Mouse (Mus musculus): ENCODE measurements around the gene Dctd.

The Dctd gene

GRCm38 (mm10) chr8:48098792-48099191 is at the start of gene Dctd:
TSS of gene Dctd (plus strand) at chr8:48099092.
- H3K4me3 ChIP-seq (replicated peaks; ENCODE audit: low read length): no peak within 1 kb of the TSS
- TF ChIP-seq POU5F1 (IDR thresholded peaks at IDR 0.05; ENCODE audit: borderline replicate concordance, low read length) (no peak), CTCF (conservative IDR thresholded peaks at IDR 0.05; ENCODE audit: low read length) (no peak), NANOG (IDR thresholded peaks at IDR 0.05; ENCODE audit: borderline replicate concordance, low read length) (no peak)
- H3K36me3 ChIP-seq (ENCODE audit: insufficient read depth, low read length): no peaks in the 10 kb centered on the region
- H3K27me3 ChIP-seq (ENCODE audit: insufficient read depth, low read length): peaks cover 25% of the 10 kb centered on the region
- H3K9me3 ChIP-seq (ENCODE audit: low read length): peaks cover 7% of the 10 kb centered on the region
- peaks cover 14% of the 10 kb centered on the region for H3K4me1 ChIP-seq (replicated peaks; ENCODE audit: low read depth, low read length)

GRCm38 (mm10) chr8:48053611-48054010 is 45.3 kb upstream of the Dctd start:
- TF ChIP-seq CTCF (conservative IDR thresholded peaks at IDR 0.05; ENCODE audit: low read length) (no peak), NANOG (IDR thresholded peaks at IDR 0.05; ENCODE audit: borderline replicate concordance, low read length) (no peak), POU5F1 (IDR thresholded peaks at IDR 0.05; ENCODE audit: borderline replicate concordance, low read length) (no peak)
- no peaks in the 10 kb centered on the region for H3K27me3 ChIP-seq (ENCODE audit: insufficient read depth, low read length)
- H3K4me1 ChIP-seq (replicated peaks; ENCODE audit: low read depth, low read length): no peaks in the 10 kb centered on the region
- H3K9me3 ChIP-seq (ENCODE audit: low read length): no peaks in the 10 kb centered on the region
- no peaks in the 10 kb centered on the region for H3K36me3 ChIP-seq (ENCODE audit: insufficient read depth, low read length)
- no peak overlapping the region for H3K4me3 ChIP-seq (replicated peaks; ENCODE audit: low read length)

GRCm38 (mm10) chr8:48063526-48064072 is 35.3 kb upstream of the Dctd start:
- H3K9me3 ChIP-seq (ENCODE audit: low read length): peaks cover 3% of the 10 kb centered on the region; the same call in 1 of the 2 replicates
- no peaks in the 10 kb centered on the region for H3K36me3 ChIP-seq (ENCODE audit: insufficient read depth, low read length)
- no peak for TF ChIP-seq CTCF (conservative IDR thresholded peaks at IDR 0.05; ENCODE audit: low read length)
- no peaks in the 10 kb centered on the region for H3K27me3 ChIP-seq (ENCODE audit: insufficient read depth, low read length)
- no peak overlapping the region for H3K4me3 ChIP-seq (replicated peaks; ENCODE audit: low read length)
- no peaks in the 10 kb centered on the region for H3K4me1 ChIP-seq (replicated peaks; ENCODE audit: low read depth, low read length)

- Histone ChIP-seq H3K27me3 (ENCODE audit: insufficient read depth, low read length) (no peaks in the 10 kb centered on the region), H3K36me3 (ENCODE audit: insufficient read depth, low read length) (no peaks in the 10 kb centered on the region), H3K4me3 (replicated peaks; ENCODE audit: low read length) (no peak overlapping the region), H3K9me3 (ENCODE audit: low read length) (peaks cover under 1% of the 10 kb centered on the region; the same call in 1 of the 2 replicates), H3K4me1 (replicated peaks; ENCODE audit: low read depth, low read length) (no peaks in the 10 kb centered on the region)
- no peak for TF ChIP-seq NANOG (IDR thresholded peaks at IDR 0.05; ENCODE audit: borderline replicate concordance, low read length)
- no peak for TF ChIP-seq POU5F1 (IDR thresholded peaks at IDR 0.05; ENCODE audit: borderline replicate concordance, low read length)
- no peak for TF ChIP-seq CTCF (conservative IDR thresholded peaks at IDR 0.05; ENCODE audit: low read length)
These were observed 24.7 kb upstream of the Dctd start for GRCm38 (mm10) chr8:48074149-48074548.

- Histone ChIP-seq H3K4me3 (replicated peaks; ENCODE audit: low read length) (no peak overlapping the region), H3K36me3 (ENCODE audit: insufficient read depth, low read length) (no peaks in the 10 kb centered on the region), H3K4me1 (replicated peaks; ENCODE audit: low read depth, low read length) (no peaks in the 10 kb centered on the region), H3K9me3 (ENCODE audit: low read length) (peaks cover 5% of the 10 kb centered on the region; the same call in 1 of the 2 replicates), H3K27me3 (ENCODE audit: insufficient read depth, low read length) (no peaks in the 10 kb centered on the region)
- TF ChIP-seq CTCF (conservative IDR thresholded peaks at IDR 0.05; ENCODE audit: low read length) (no peak), POU5F1 (IDR thresholded peaks at IDR 0.05; ENCODE audit: borderline replicate concordance, low read length) (no peak), NANOG (IDR thresholded peaks at IDR 0.05; ENCODE audit: borderline replicate concordance, low read length) (no peak)
These were observed 16.5 kb upstream of the Dctd start for GRCm38 (mm10) chr8:48082343-48082742.

GRCm38 (mm10) chr8:48090661-48091060 is 8.2 kb upstream of the Dctd start:
- Histone ChIP-seq H3K27me3 (ENCODE audit: insufficient read depth, low read length) (peaks cover 11% of the 10 kb centered on the region; the same call in 1 of the 2 replicates), H3K4me3 (replicated peaks; ENCODE audit: low read length) (no peak overlapping the region), H3K9me3 (ENCODE audit: low read length) (no peaks in the 10 kb centered on the region), H3K36me3 (ENCODE audit: insufficient read depth, low read length) (no peaks in the 10 kb centered on the region), H3K4me1 (replicated peaks; ENCODE audit: low read depth, low read length) (no peaks in the 10 kb centered on the region)
- no peak for TF ChIP-seq NANOG (IDR thresholded peaks at IDR 0.05; ENCODE audit: borderline replicate concordance, low read length)
- no peak for TF ChIP-seq POU5F1 (IDR thresholded peaks at IDR 0.05; ENCODE audit: borderline replicate concordance, low read length)
- no peak for TF ChIP-seq CTCF (conservative IDR thresholded peaks at IDR 0.05; ENCODE audit: low read length)

GRCm38 (mm10) chr8:48095378-48095777 is 3.5 kb upstream of the Dctd start:
- Histone ChIP-seq H3K4me3 (replicated peaks; ENCODE audit: low read length) (no peak overlapping the region), H3K9me3 (ENCODE audit: low read length) (no peaks in the 10 kb centered on the region), H3K4me1 (replicated peaks; ENCODE audit: low read depth, low read length) (peaks cover 14% of the 10 kb centered on the region), H3K36me3 (ENCODE audit: insufficient read depth, low read length) (no peaks in the 10 kb centered on the region), H3K27me3 (ENCODE audit: insufficient read depth, low read length) (peaks cover 25% of the 10 kb centered on the region)
- no peak for TF ChIP-seq POU5F1 (IDR thresholded peaks at IDR 0.05; ENCODE audit: borderline replicate concordance, low read length)
- TF ChIP-seq NANOG (IDR thresholded peaks at IDR 0.05; ENCODE audit: borderline replicate concordance, low read length): no peak
- TF ChIP-seq CTCF (conservative IDR thresholded peaks at IDR 0.05; ENCODE audit: low read length): no peak

- H3K4me1 ChIP-seq (replicated peaks; ENCODE audit: low read depth, low read length): peaks cover 14% of the 10 kb centered on the region
- H3K9me3 ChIP-seq (ENCODE audit: low read length): no peaks in the 10 kb centered on the region
- H3K27me3 ChIP-seq (ENCODE audit: insufficient read depth, low read length): peaks cover 25% of the 10 kb centered on the region
- TF ChIP-seq NANOG (IDR thresholded peaks at IDR 0.05; ENCODE audit: borderline replicate concordance, low read length): no peak
- no peak overlapping the region for H3K4me3 ChIP-seq (replicated peaks; ENCODE audit: low read length)
- no peaks in the 10 kb centered on the region for H3K36me3 ChIP-seq (ENCODE audit: insufficient read depth, low read length)
These were observed 1.6 kb upstream of the Dctd start for GRCm38 (mm10) chr8:48097131-48097794.
